Mouse (Mus musculus) brain, embryonic 14.5 days (tissue): ENCODE results near the gene Odf3l2. TPM values are rescaled to one million over a fixed set of nuclear protein-coding genes. Genes with fewer than 3 reads are reported as not detected.

Experiments
- DNase-seq: peaks from one replicate; pipeline ENCODE4 v3.0.0-alpha.2; 2011; ENCODE audit warnings: low read depth
- CTCF ChIP-seq: fragments of 200-500 bp; IDR thresholded peaks from 2 replicates; pipeline ENCODE4 v1.5.1; 2012; ENCODE audit warnings: inconsistent platforms, mild to moderate bottlenecking, moderate library complexity, borderline replicate concordance; ENCODE audit not compliant: insufficient read depth, insufficient read length; ENCODE audit errors: extremely low read depth
- POLR2A ChIP-seq: fragments of 200-500 bp; IDR thresholded peaks from 2 replicates; pipeline ENCODE4 v1.6.1; 2012; ENCODE audit warnings: mild to moderate bottlenecking, inconsistent platforms, borderline replicate concordance; ENCODE audit not compliant: poor library complexity, insufficient read depth, insufficient read length, severe bottlenecking; ENCODE audit errors: extremely low read depth
- polyA plus RNA-seq: library from polyadenylated mRNA; depleted of rRNA; stranded (reverse); fragments of >200 nt; gene quantifications from 2 replicates; pipeline ENCODE4 v1.2.3, GENCODE M21; 2012

Odf3l2 gene
- polyA plus RNA-seq, 1 experiment: 0.11 TPM

- DNase-seq: peak; percentile 51
- peak; percentile 41; the same call in 1 of the 2 replicates for TF ChIP-seq CTCF
- TF ChIP-seq POLR2A: no peak
Observed at GRCm38 (mm10) chr10:79682916-79683582, 37.5 kb upstream of the Odf3l2 start.

- peak; percentile 18 for DNase-seq
- TF ChIP-seq CTCF (no peak), POLR2A (no peak)
Observed at GRCm38 (mm10) chr10:79682551-79682915, 37.0 kb upstream of the Odf3l2 start.

GRCm38 (mm10) chr10:79681591-79682245 is 36.2 kb upstream of the Odf3l2 start, which contains the start of gene Cdc34:
Cdc34 (plus strand) TSS chr10:79682195.
- DNase-seq: peak; percentile 100
- TF ChIP-seq POLR2A (peak; percentile 94), CTCF (peak; percentile 32; the same call in 1 of the 2 replicates)

GRCm38 (mm10) chr10:79680606-79681495 is 35.3 kb upstream of the Odf3l2 start:
- TF ChIP-seq CTCF: no peak
- TF ChIP-seq POLR2A: no peak
- DNase-seq: no peak

GRCm38 (mm10) chr10:79675346-79676035 is 30.0 kb upstream of the Odf3l2 start:
- DNase-seq: no peak
- TF ChIP-seq CTCF (no peak), POLR2A (no peak)

- DNase-seq: no peak
- TF ChIP-seq CTCF (no peak), POLR2A (no peak)
Observed at GRCm38 (mm10) chr10:79673054-79673453, 27.5 kb upstream of the Odf3l2 start.

GRCm38 (mm10) chr10:79672088-79672455 is 26.5 kb upstream of the Odf3l2 start:
- TF ChIP-seq CTCF (no peak), POLR2A (no peak)
- no peak for DNase-seq

GRCm38 (mm10) chr10:79671396-79672087 is 26.0 kb upstream of the Odf3l2 start:
- DNase-seq: no peak
- TF ChIP-seq POLR2A: no peak

GRCm38 (mm10) chr10:79670071-79670888 is 24.7 kb upstream of the Odf3l2 start:
- no peak for TF ChIP-seq POLR2A
- TF ChIP-seq CTCF: no peak
- DNase-seq: no peak

- no peak for TF ChIP-seq CTCF
- no peak for TF ChIP-seq POLR2A
Observed at GRCm38 (mm10) chr10:79669576-79670057, 24.1 kb upstream of the Odf3l2 start.

More at GRCm38 (mm10) chr10:79669576-79670057, 24.1 kb upstream of the Odf3l2 start:
- DNase-seq: peak; percentile 91
